Mouse (Mus musculus) megakaryocyte-erythroid progenitor cell, adult 5-6 weeks (primary cell): ENCODE measurements around the gene Htr3a. TPM values are rescaled to one million over a fixed set of nuclear protein-coding genes. Genes with fewer than 3 reads are reported as not detected.

Experiments
- ATAC-seq: replicated peaks from 2 replicates; pipeline ENCODE4 v1.8.0; 2016; ENCODE audit warnings: mild to moderate bottlenecking, inconsistent platforms; ENCODE audit not compliant: severe bottlenecking, poor library complexity, low FRiP score, low TSS enrichment
- total RNA-seq, 2 experiments: library from RNA; stranded (forward) in 1 of 2; stranded (reverse) in 1 of 2; fragments of 200-1000, 215-1000 nt in 1 of 2; fragments of >200 nt in 1 of 2; fragmentation: Nextera tagmentation in 1 of 2; gene quantifications; 2 replicates each; pipeline ENCODE4 v1.2.3; 2014 to 2017

Gene Htr3a
- total RNA-seq, 2 experiments from 2014 or later, result not detected

DNA sequence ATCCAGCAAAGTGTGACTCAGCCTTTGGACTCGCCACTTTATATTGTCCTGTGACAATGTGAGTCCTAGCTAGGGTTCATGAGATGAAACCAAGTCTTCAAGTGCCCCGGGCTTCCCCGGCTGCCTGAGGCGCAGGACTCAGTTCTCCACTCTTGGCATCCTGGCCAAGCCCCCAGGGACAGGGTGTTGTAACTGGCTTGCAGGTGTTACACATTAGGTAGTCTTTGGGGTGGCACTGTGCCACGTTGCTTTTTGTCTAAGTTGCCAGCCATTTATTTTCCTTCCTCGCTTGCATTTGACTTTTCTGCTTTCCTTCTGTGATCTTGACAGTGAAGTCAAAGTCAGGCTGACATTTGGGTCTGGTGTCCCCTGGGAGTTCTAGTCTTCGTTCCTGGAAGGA lies 53.0 kb downstream of the Htr3a start:
- no peak for ATAC-seq

DNA sequence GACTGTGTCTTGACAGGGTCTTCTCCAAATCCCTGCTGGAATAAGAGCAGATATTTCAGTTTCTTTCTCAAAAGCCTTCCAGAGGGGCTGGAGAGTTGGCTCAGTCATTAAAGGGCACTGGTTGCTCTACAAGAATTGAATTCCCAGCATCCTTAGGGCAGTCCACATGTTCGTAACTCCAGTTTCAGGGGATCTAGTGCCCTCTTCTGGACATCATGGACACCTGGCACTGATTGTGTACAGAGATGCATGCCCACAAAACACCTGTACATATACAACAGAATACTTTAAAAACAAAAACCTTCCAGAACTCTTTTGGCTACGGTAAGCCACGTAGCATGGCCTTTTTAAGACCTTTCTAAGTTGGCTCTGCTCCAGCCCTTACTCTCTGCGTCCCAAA lies 54.7 kb downstream of the Htr3a start:
- no peak for ATAC-seq

DNA sequence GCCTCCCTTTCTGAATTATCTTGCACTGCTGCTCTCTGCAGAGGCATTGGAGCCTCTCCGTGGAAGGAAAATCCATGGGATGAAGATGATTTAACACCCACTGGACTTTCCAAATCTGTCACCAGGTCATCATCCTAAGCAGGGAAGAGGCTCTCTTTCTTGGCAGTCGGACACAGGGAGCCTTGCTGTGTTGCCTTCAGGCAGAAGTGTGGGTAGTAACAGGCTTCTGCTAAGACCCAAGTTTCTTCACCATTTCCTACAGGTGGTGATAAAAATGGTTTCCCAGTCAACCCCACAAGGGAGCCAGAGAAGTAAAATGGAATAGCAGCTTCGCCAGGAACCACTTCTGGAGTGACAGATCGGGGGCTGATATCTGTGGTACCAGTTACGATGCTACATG lies 61.4 kb downstream of the Htr3a start:
- ATAC-seq, result no peak

Other genes starting within 250 kb of the Htr3a start
- gene Zbtb16, start 74.9 kb downstream of the Htr3a start, total RNA-seq (2014; fragmentation: Nextera tagmentation), result 3.4 and 4.0 TPM in 2 replicates
- 2.3 and 6.4 TPM in 2 replicates for gene Zbtb16, start 74.9 kb downstream of the Htr3a start, total RNA-seq (2017)
- gene Htr3b, start 53.9 kb upstream of the Htr3a start, total RNA-seq (2014; fragmentation: Nextera tagmentation), result not detected in 2 replicates
- gene Htr3b, start 53.9 kb upstream of the Htr3a start, total RNA-seq (2017), result not detected in 2 replicates
- 3.1 and 9.8 TPM in 2 replicates for gene Usp28, start 74.3 kb upstream of the Htr3a start, total RNA-seq (2014; fragmentation: Nextera tagmentation)
- gene Usp28, start 74.3 kb upstream of the Htr3a start, total RNA-seq (2017), result 5.6 and 11.9 TPM in 2 replicates
- gene Zw10, start 144.5 kb upstream of the Htr3a start, total RNA-seq (2014; fragmentation: Nextera tagmentation), result 35.6 and 47.0 TPM in 2 replicates
- 37.4 and 38.4 TPM in 2 replicates for gene Zw10, start 144.5 kb upstream of the Htr3a start, total RNA-seq (2017)
- gene Tmprss5, start 170.2 kb upstream of the Htr3a start, total RNA-seq (2014; fragmentation: Nextera tagmentation), result not detected in 2 replicates
- gene Tmprss5, start 170.2 kb upstream of the Htr3a start, total RNA-seq (2017), result not detected in 2 replicates